Mouse (Mus musculus) spleen, adult 18-20 months (tissue): ENCODE results near the gene Iqch.

Experiments used
- DNase-seq, 2 experiments: peaks; one replicate each; pipeline ENCODE4 v3.0.0; 2022; ENCODE audit warnings: mixed read lengths in 2 of 2

Gene Iqch

GRCm38 (mm10) chr9:63372541-63372940 is 229.8 kb downstream of the Iqch start:
- DNase-seq = no peak
